Mouse (Mus musculus): ENCODE measurements around the gene Exph5. TPM values are rescaled to one million over a fixed set of nuclear protein-coding genes. Genes with fewer than 3 reads are reported as not detected.

Gene Exph5
- 10 to 100 TPM; 26.1 to 27.9 TPM for total RNA-seq (2021)

DNA sequence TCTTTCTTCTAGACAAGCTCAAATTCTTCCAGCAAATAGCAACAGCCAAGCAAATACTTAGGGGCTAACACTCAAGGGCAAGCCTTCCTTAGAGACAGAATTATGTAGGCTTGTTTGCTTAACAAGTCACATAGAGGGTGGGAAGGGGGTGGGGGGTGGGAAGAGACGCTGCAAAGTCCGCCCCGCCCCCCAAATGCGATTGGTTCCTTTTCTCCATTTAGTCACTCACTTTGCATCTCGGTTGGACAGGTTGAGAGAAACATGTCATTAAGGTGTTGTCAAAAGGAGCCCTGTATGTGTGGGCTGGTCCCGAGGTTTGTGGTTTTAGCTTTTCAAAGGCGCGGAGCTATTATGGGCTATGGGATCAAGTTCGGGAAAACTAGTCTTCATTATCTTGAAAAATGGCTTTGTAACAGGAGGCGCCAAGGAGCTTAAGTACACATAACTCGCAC is at the start of gene Exph5:
Gene Exph5 (plus strand): TSS at position 402 of the 452 bp plus-strand sequence.
- DNase-seq (ENCODE audit: low spot score in 2 of 2) = peak; percentile 35 to 82
- intact Hi-C loops (cut with DNase I) = loop anchor here (1.0 kb wide), 1 partner anchor 43 kb away; no protein-coding TSS in a partner anchor

DNA sequence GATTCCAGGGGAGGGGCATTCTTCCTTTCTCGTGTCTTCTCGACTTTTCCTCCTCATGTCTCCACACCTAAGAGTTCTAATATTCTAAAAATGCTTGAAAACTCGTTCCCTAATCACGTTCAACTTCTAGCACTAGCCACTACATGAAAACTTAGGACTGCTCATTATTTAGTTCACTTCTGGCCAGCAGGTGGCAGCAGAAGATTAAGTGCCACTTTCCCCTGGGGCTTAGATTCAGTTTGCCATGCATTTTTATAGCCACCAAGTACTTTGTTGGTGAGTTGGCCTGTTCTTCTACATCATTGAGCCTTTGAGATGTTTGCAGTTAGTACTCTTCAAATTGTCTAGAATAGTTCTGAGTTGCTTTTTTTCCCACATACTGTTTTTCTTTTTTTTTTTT is 47.1 kb upstream of the Exph5 start:
- intact Hi-C loops (cut with DNase I) = loop anchor here (1.0 to 2.0 kb wide), 2 partner anchors 144 to 228 kb away; no protein-coding TSS in a partner anchor
- DNase-seq (ENCODE audit: low spot score in 2 of 2) = peak; percentile 80 to 87

DNA sequence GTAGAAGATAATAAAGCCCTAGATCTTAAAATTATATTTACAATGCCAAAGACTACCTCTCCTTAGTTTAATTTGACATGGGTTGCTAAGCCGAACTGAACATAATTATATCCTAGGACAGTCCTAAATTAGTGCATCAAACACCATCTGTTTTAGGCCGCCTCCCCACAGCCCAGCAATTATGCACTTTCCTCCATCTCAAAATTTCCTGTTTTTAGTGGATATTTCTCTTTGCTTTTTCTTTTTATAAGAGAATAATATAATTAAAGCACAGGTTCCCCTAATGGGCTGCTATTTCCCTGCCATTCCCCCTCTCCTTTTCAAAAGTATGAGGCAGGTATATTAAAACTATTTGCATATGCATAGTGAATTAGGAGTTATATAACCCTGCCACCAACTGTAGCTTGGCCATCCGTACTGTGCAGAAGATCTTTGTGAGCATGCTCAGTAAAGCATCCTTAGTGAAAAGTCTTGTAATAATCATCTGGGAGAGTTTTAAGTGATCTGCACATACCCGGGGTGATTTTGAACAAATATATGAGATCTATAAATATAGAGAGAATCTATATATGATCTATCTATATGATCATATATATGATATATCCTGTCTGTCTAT is 44.7 kb upstream of the Exph5 start:
- DNase-seq (ENCODE audit: low spot score in 2 of 2) = peak; percentile 21 to 77
- intact Hi-C loops (cut with DNase I) = loop anchor here (1.0 to 5.0 kb wide), 2 partner anchors 126 to 141 kb away; partner anchors contain the start of gene Kdelc2

DNA sequence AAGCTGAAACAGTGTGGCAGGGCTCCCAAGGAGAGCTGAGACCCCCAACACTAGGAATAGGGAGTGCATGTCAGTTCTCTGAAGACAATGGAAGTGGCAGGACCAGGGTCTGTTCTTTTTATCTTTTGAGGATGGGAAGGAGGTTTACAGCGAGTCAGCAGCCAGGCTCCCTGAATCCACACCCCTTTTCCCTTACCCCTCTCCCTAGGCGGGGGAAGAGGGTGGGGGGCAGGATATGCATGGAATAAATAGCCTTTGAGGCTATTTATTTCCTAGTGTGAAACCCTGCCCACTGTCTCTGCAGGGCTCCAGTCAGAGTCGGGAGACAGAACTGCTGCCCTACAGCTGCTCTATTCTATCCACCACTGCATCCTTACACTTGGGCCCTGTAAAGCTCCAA is 43.7 kb upstream of the Exph5 start:
- peak in 1 of 2 experiments; percentile 68 for DNase-seq (ENCODE audit: low spot score in 2 of 2)
- intact Hi-C loops (cut with DNase I) = loop anchor here (1.0 to 5.0 kb wide), 4 partner anchors 44 to 140 kb away; partner anchors contain the start of genes Exph5 and Kdelc2

DNA sequence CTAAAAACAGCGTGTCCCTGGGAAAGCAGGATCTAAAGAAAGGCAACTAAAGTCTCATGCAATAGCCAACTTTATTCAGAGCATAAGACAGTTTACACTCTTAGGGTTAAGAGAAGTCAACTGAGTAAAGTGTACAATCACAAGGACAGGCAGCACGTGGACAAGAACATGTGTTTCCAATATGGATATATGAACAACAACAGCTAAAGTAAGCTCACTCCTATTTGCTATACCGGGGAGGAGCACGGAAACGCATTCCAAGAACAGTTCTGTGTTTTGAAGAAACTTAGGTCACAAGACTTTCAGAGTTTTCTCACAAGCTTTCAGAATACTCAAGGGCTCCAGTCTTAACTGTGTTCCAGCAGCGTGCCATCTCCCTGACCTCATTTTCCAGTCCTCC is 43.3 kb upstream of the Exph5 start:
- DNase-seq (ENCODE audit: low spot score in 2 of 2) = no peak
- intact Hi-C loops (cut with DNase I) = loop anchor here (1.0 to 5.0 kb wide), 3 partner anchors 43 to 124 kb away; partner anchors contain the start of genes Exph5 and Kdelc2

DNA sequence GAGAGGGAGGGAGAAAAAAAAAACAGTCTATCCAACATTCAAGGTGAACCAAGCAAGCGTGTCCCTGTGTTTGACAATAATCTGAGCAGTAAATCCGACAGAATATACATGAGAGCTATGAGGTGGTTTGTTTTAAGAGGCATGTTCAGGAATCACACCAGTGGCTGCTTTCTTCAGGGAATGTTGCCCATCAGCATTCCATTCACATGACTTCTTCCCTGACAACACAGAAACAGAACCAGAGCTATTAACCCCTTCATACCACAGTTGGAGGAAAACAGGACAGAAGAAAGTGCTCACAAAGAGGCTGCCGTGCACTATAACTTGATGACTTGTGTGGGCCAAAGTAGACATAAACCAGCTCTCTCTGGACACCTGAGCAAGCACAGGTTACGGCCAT is 37.1 kb upstream of the Exph5 start:
- intact Hi-C loops (cut with DNase I) = no loop called here
- no peak for DNase-seq (ENCODE audit: low spot score in 2 of 2)

DNA sequence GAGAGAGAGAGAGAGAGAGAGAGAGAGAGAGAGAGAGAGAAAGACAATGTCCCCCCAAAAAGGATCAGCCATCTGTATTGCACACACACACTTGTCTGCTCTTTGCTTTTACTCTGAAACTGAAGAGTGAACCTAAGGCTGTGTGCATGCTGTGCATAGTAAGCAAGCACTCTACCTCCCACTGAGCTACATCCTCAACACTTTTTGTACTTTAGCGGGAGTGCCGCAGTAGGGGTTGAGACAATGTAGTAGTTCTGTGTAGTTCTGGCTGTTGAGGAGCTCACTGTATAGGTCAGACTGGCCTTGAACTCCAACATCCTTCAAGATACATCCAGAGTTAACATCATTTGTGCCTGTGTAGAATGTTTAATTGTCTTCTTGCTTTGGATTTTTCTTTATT is 35.9 kb upstream of the Exph5 start:
- intact Hi-C loops (cut with DNase I) = no loop called here
- no peak for DNase-seq (ENCODE audit: low spot score in 2 of 2)

DNA sequence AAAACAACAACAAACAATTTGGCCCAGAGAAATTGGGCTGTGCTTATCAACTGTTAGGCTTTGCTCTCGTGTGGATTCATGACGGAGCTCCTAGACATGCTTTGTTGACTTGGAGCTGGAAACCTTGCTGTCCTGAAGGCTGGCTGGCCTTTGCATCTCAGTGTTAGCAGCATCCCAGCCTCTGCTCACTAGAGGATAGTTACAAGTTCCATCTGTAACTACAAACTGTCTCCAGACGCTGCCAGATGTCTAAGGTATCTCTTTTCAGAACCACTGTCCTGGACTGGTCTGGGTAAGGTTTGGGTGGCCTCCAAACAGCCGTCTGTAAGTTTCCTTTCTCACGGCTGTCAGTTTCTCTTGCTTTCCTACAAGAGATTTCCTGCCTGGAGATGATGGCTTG is 33.4 kb upstream of the Exph5 start:
- intact Hi-C loops (cut with DNase I) = no loop called here
- DNase-seq (ENCODE audit: low spot score in 2 of 2) = no peak

DNA sequence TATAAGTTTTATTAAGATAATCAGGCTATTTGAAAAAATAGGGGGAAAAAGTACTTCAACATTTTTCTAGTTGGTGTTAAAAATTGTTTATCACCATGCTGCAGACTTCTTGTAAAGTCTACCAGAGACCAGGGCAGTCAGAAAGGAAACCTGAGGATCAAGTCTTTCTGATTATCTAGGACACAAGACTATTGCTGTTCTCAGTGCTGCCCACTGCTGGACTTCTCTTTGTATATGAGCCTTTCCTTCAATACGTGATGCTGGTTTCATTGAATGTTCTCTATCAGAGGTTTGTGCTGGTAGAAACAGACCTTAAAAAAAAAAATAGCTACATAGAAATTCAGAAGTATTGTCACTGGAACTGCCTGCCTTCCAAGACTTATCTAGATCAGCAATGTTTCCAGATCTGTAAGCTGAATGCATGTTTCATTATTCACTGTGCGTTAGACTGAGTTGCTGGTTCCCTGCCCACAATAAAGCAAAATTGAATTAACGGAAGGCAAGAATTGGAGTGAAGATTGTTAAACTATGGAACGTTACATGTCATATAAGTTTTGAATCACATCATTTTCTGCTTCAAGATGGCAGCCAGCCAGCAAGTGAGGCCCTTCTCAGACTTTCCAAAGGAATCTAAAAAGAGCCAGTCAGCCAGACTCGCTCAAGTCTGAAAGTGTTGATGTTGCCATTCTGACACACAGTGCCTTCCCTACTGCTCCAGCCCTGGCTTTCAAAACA is 32.6 kb upstream of the Exph5 start:
- intact Hi-C loops (cut with DNase I) = no loop called here
- DNase-seq (ENCODE audit: low spot score in 2 of 2) = no peak

DNA sequence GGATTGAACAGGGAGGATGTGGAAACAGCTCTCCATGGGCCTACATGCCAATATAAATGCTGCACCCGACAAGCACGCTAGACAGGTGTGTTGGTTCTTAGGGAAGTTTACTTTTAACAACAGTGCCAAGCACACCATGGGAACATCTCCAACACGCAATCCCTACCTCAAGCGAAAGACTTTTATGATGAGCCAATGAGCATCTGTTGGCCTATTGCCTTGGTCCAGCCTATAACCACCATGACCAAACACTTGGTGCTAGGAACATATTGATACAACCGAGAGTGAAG is 32.1 kb upstream of the Exph5 start:
- intact Hi-C loops (cut with DNase I) = no loop called here

DNA sequence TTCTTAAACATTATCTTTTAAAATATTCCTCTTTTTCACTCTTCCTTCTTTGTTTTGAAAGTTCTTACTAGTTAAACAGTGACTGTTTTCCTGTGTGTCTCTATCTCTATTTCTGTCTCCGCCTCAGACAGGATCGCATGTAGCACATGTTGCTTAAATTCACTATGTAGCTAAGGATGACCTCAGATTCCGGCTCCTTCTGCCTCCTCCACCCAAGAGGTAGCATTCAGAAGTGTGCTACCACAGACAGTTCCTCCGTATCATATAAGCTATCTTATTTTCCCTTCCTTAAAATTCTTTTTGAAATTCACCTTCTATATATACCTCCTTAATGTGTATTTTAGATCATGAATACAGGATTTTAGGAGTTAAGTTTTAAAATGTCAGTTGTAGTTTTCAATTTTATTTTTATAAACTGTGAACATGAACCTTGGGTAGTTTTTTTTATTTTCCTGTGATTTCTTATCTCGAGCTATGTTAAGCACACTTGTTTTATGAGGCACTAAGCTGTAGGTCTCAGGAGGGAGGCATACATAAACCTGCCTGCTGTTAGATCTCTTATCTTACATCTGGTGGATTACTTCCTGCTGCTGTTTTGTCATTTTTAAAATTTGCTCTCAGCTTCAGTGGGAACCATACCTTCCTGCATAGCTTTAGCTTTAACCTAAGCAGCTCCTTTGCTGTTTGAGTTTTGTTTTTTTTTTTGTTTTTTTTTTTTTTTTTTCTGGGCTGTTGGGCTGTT is 30.0 kb upstream of the Exph5 start:
- intact Hi-C loops (cut with DNase I) = no loop called here

More for the DNA sequence above, 32.1 kb upstream of the Exph5 start:
- DNase-seq (ENCODE audit: low spot score in 2 of 2) = no peak

DNA sequence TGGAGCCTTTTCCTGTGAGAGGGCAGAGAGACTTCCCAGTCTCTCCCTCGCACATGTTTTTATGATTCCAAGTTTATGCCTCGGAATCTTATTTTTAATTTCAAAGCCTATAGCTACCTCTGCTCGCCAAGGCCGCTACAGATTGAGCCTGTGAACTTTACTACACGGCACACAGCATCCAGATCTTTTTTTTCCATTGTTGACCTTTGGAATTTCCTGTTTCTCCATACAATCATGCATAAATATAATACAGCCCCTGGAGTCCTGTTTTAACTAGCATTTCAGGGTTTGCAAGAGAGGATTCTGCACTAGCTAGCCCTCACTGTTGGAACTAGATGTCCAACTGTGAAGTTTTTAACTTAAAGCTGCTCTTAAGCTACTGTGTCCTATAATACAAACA is 29.3 kb upstream of the Exph5 start:
- no peak for DNase-seq (ENCODE audit: low spot score in 2 of 2)
- intact Hi-C loops (cut with DNase I) = no loop called here

More for the DNA sequence above, 30.0 kb upstream of the Exph5 start:
- DNase-seq (ENCODE audit: low spot score in 2 of 2) = no peak

DNA sequence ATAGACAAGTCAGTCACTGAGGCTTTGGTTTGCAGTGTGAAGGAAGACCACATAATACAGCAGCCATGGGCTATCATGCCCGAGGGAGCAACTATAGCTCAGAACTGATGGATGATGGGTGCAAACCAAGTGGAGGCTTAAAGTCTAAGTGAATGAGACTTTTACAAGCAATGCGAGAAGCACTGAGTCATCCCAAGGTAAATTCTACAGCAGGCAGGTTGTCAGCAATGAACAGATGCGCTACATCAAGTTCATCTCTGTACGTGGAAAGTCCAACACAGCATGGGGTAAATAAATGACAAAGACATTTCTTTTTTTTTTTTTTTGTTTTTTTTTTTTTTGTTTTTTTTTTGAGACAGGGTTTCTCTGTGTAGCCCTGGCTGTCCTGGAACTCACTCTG is 28.8 kb upstream of the Exph5 start:
- intact Hi-C loops (cut with DNase I) = no loop called here

DNA sequence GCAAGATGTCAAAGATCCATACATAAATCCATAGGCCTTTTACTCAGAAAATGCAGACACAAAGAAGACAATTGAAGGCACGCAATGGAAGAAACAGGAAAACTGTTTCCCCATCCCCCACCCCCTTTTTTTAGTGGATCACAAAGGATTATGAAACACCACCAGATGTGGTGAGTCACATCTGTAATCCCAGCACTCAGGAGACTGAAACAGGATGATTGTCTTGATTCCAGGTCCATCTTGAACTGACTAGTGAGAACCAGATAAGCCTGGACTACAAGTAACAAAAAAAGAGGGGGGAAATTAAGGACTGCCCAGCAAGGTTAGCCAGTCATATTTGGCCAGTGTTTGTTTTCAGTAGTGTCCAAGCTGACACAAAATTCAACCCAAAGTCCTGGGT is 25.1 kb upstream of the Exph5 start:
- DNase-seq (ENCODE audit: low spot score in 2 of 2) = no peak
- intact Hi-C loops (cut with DNase I) = no loop called here

More for the DNA sequence above, 28.8 kb upstream of the Exph5 start:
- DNase-seq (ENCODE audit: low spot score in 2 of 2) = no peak

DNA sequence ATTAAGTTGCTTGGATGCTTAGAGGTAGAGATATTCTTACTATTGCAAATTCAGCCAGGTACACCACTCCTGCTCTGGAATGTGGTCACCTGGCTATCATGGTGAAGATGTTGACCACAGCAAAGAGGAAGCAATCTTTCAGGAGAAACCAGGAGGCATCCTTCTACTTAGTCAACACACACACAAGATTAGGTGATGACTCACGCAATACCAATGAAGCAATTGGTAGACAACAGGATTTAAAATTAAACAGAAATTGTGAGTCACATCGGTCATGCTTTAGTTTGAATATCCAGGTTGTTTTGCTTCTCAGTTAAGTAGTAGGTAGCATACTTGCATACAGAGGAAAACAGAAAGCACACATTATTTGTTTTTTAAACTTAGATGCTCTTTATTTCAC is 22.5 kb upstream of the Exph5 start:
- DNase-seq (ENCODE audit: low spot score in 2 of 2) = no peak
- intact Hi-C loops (cut with DNase I) = no loop called here

DNA sequence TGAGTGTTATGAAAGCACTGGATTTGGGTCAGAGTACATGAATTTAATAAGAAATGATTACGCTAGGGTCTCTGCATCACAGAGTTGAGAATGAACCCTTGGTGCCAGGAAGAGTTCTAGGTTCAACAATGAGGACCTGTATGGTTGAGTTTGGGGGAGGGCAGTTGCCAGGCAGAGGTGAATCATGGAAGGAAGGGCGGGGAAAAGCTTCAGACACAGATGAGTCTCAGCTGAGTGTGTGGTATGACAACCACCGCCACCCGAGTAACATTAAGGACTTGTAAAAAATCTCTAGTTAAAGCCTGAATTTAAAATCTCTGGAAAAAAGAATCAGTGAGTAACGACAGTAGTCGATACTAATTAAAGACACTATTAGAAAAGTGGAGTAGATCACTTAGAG is 14.7 kb upstream of the Exph5 start:
- peak in 1 of 2 experiments; percentile 42 for DNase-seq (ENCODE audit: low spot score in 2 of 2)
- intact Hi-C loops (cut with DNase I) = no loop called here

DNA sequence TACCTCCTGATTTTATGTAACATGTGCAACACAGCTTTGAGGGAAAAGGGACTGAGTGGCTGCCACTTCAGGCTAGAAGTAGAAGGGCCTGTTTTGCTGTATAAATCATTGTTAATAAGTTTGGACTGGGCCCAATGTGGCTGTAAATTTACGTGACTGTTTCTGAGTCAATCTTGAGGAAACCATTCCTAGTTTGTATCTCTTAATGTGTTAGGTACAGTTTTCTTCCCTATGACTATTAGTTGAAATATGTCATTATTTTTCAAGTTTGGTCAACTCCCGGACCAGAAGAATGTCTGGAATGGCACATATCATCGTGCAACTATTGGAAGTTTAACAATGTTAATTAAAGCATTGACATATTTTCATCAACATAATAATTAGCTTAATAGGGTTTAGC is 11.5 kb upstream of the Exph5 start:
- DNase-seq (ENCODE audit: low spot score in 2 of 2) = no peak

DNA sequence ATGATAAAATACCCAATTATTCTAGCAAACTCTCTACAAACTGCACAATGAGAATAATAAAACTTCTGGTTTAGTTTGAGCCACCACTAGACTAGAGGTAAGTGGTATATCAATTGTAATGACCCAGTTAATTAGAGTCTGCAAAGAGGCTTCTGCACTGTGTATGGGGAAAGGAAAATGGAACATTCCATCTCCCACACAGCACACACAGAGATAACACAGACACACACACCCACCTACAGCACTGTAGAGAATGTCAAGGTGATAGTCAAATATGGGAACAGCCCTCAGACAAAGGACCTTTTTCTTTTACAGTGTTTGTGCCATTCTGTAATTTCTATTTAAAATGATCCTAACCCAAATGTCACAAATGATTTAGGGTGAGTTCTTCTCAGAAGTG is 8.6 kb upstream of the Exph5 start:
- DNase-seq (ENCODE audit: low spot score in 2 of 2) = no peak
- intact Hi-C loops (cut with DNase I) = no loop called here

More for the DNA sequence above, 11.5 kb upstream of the Exph5 start:
- intact Hi-C loops (cut with DNase I) = no loop called here

DNA sequence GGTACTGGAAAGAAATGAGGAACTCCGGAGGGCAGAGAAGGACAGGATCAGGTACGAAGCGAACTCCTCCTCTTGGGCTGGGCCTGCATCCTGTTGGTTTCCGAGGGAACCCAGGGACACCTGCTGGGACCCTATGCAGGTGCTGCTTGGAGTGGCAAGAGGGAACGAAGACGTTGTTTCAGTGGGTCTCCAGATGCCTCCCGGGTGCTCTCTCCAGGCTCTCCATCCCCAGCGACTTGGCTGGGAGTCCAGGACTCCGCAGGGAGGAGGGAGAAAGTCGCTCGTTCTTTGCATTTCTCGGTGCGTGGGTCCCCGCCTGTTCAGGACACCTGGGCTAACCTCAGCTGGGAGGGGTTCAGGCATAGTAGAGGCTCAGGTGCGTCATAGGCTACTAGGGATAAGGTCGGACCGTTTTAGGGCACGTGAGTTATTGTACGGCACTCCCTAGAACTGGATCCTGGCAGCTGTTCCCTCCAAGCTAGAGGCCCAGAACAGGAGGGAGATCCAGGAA is 386 bp downstream of the Exph5 start:
- DNase-seq (ENCODE audit: low spot score in 2 of 2) = peak; percentile 23 to 52
- intact Hi-C loops (cut with DNase I) = loop anchor here (1.0 to 2.0 kb wide), 4 partner anchors 27 to 83 kb away; partner anchors contain the start of gene Kdelc2

DNA sequence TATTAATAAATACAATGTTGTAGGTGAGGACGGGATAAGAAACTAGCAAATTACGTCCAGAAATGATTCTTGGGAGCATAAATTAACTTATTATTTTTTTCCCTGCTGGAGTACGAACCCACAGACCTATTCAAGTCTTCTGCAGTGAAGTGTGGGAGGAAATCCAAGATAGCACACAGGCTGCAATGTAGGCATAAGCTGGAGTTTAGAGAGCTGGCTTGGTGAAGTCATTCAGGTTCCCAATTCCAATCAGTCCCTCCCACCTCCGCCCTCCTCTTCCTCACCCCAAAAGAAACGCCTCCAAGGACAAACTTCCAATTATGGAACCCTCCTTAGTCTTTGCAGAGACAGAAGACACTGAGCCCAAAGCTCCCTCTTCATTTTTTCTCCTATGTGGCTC is 945 bp downstream of the Exph5 start:
- intact Hi-C loops (cut with DNase I) = loop anchor here (2.0 kb wide), 3 partner anchors 26 to 82 kb away; partner anchors contain the start of gene Kdelc2
- peak; percentile 11 to 75 for DNase-seq (ENCODE audit: low spot score in 2 of 2)
